Mouse (Mus musculus) thymus, adult 2 months (tissue): ENCODE results near the gene Qrich1. TPM values are rescaled to one million over a fixed set of nuclear protein-coding genes. Genes with fewer than 3 reads are reported as not detected.
A peak's percentile ranks its signal among the peaks of the same experiment; 100 is the strongest.

Experiments used
- DNase-seq: peaks from one replicate; pipeline ENCODE4 v3.0.0; 2021
- H3K27ac ChIP-seq: fragments of 200-500 bp; 2 replicates; pipeline ENCODE4 v1.5.1; 2012; ENCODE audit warnings: low read length, control low read depth; ENCODE audit not compliant: control insufficient read depth, insufficient read depth
- H3K27me3 ChIP-seq: fragments of 200-500 bp; 2 replicates; pipeline ENCODE4 v1.6.1; 2012; ENCODE audit warnings: mild to moderate bottlenecking, low read length, moderate library complexity, mixed read lengths; ENCODE audit not compliant: control insufficient read depth, insufficient read depth
- H3K36me3 ChIP-seq: fragments of 200-500 bp; 2 replicates; pipeline ENCODE4 v1.6.1; 2012; ENCODE audit warnings: mild to moderate bottlenecking, low read length, moderate library complexity; ENCODE audit not compliant: control insufficient read depth, insufficient read depth
- H3K4me1 ChIP-seq: fragments of 200-500 bp; replicated peaks from 2 replicates; pipeline ENCODE4 v1.6.1; 2012; ENCODE audit warnings: low read length; ENCODE audit not compliant: control insufficient read depth, insufficient read depth
- H3K4me3 ChIP-seq: fragments of 200-500 bp; 2 replicates; pipeline ENCODE4 v1.5.1; 2012; ENCODE audit warnings: mild to moderate bottlenecking, low read length, control low read depth, moderate library complexity; ENCODE audit not compliant: control insufficient read depth, insufficient read depth
- CTCF ChIP-seq: fragments of 200-500 bp; IDR thresholded peaks from 2 replicates; pipeline ENCODE4 v1.5.1; 2012; ENCODE audit warnings: mild to moderate bottlenecking, control low read depth, low read length, moderate library complexity, borderline replicate concordance; ENCODE audit not compliant: control insufficient read depth, poor library complexity, insufficient read depth; ENCODE audit errors: extremely low read depth
- POLR2A ChIP-seq: fragments of 200-500 bp; IDR thresholded peaks from 2 replicates; pipeline ENCODE4 v1.6.1; 2012; ENCODE audit warnings: mild to moderate bottlenecking, low read length, control low read depth, moderate library complexity; ENCODE audit not compliant: control insufficient read depth, poor library complexity, insufficient read depth; ENCODE audit errors: extremely low read depth
- WGBS: fragments of 180-500 bp; shearing (Covaris S2); methylation state at CpG from one replicate; pipeline ENCODE4 v1.1.7; 2018; 5-methylcytosine and 5-hydroxymethylcytosine counted together
- polyA plus RNA-seq: library from polyadenylated mRNA; depleted of rRNA; stranded (reverse); fragments of >200 nt; gene quantifications from 2 replicates; pipeline ENCODE4 v1.2.3, GENCODE M21; 2012

Qrich1 gene
- polyA plus RNA-seq, 1 experiment: 200 TPM

DNA sequence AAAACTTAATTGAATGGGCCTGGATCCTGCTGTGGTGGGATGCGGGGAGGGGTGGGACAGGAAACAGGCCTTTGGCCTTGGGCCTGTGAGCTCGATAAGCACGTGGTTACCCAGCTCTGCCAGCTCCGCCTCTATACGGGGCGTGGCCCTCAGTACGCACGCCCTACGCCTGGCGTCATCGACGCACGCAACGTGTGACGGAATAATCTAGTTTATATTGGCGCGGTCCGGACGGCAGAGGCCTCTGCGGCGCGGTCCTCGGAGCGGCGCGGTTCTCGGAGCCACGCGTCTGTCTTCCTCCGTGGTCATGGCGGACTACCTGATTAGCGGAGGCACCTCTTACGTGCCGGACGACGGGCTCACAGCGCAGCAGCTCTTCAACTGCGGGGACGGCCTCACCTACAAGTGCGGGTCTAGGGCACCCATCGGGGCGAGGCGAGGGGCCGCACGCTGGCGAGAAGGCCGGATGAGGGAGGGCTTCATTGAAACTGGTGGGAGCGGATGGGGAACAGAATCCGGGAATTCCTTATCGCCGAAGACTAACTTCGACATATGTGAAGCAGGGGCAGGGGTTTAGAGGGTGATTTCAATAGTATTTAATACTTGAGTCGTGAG is 43.7 kb downstream of the Qrich1 start, which contains the start of gene Impdh2:
Gene Impdh2 (plus strand): TSS at position 60 of the 615 bp plus-strand sequence.
- Histone ChIP-seq H3K36me3 (peaks cover 37% of the 10 kb centered on the region), H3K27ac (no peak within 1 kb of the TSS), H3K27me3 (no peaks in the 10 kb centered on the region), H3K4me3 (peak within 1 kb of the TSS; percentile 53), H3K4me1 (peaks cover 6% of the 10 kb centered on the region)
- WGBS: under 1% methylated on average over 53 of the region's 53 CpGs
- TF ChIP-seq CTCF (peak; percentile 33; the same call in 1 of the 2 replicates), POLR2A (peak; percentile 94)
- peak; percentile 92 for DNase-seq

DNA sequence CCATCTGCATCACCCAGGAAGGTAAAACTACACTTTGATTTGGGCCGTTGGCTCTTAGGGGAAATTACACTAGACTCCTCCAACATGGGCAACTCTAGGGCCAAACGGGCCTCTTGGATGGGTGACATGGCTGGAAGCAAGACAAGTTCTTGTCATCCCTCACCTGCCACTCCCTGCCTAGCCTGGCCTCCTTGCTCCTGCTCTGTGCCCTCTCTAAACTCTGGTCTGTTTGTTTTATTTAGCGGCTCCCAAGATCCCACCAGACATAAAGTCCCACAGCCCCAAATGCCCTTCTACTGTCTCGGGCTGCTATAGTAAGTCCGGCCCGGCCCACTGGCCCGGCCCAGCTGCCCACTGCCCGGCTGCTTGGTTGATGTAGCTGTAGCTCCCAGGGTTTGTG is 47.1 kb downstream of the Qrich1 start:
- Histone ChIP-seq H3K36me3 (peaks cover 11% of the 10 kb centered on the region), H3K27me3 (no peaks in the 10 kb centered on the region), H3K4me3 (no peak overlapping the region), H3K27ac (no peak overlapping the region), H3K4me1 (peaks cover 21% of the 10 kb centered on the region)
- 95% methylated on average over 8 of the region's 8 CpGs for WGBS
- DNase-seq: no peak
- TF ChIP-seq CTCF (no peak), POLR2A (no peak)

DNA sequence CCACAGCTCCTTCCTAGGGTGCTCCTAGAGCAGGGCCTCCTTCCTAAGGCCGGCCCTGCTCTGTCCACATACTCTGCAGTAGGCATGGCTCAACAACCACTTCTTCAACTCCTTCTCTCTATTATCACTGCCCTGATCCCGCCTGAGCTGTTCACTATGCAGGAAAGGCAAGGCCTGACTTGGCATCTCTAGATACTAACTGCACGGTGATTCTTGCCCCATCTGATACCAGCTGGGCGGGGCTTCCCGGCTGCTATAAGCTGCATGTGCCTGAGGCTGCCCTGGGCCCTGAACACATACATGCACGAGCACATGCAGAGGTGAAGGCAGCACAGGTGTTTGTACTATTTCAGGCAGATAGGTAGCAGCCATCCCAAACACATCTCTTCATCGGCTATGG is 47.5 kb downstream of the Qrich1 start:
- H3K27me3 ChIP-seq: no peaks in the 10 kb centered on the region
- TF ChIP-seq CTCF: no peak
- H3K36me3 ChIP-seq: peaks cover 8% of the 10 kb centered on the region
- peaks cover 23% of the 10 kb centered on the region for H3K4me1 ChIP-seq
- WGBS: 91% methylated on average over 7 of the region's 7 CpGs
- H3K4me3 ChIP-seq: no peak overlapping the region
- no peak overlapping the region for H3K27ac ChIP-seq
- DNase-seq: no peak

GRCm38 (mm10) chr9:108565881-108566814 is 49.5 kb downstream of the Qrich1 start:
- H3K36me3 ChIP-seq: peaks cover 3% of the 10 kb centered on the region; the same call in 1 of the 2 replicates
- WGBS: 16% methylated on average over 35 of the region's 35 CpGs
- H3K4me3 ChIP-seq: peak overlapping the region; percentile 87
- DNase-seq: no peak
- H3K4me1 ChIP-seq: peaks cover 29% of the 10 kb centered on the region
- peak overlapping the region; percentile 55 for H3K27ac ChIP-seq
- no peak for TF ChIP-seq CTCF
- no peak for TF ChIP-seq POLR2A
- no peaks in the 10 kb centered on the region for H3K27me3 ChIP-seq

GRCm38 (mm10) chr9:108566815-108567776 is 50.5 kb downstream of the Qrich1 start, which contains the start of gene Ndufaf3:
Gene Ndufaf3 (minus strand): TSS chr9:108567434.
- Histone ChIP-seq H3K36me3 (peaks cover 7% of the 10 kb centered on the region), H3K27me3 (no peaks in the 10 kb centered on the region), H3K27ac (peak within 1 kb of the TSS; percentile 81), H3K4me3 (peak within 1 kb of the TSS; percentile 87), H3K4me1 (peaks cover 23% of the 10 kb centered on the region)
- WGBS: under 1% methylated on average over 73 of the region's 73 CpGs
- TF ChIP-seq POLR2A: peak; percentile 95; the same call in 1 of the 2 replicates
- peak; percentile 95 for TF ChIP-seq CTCF
- DNase-seq: peak; percentile 98

DNA sequence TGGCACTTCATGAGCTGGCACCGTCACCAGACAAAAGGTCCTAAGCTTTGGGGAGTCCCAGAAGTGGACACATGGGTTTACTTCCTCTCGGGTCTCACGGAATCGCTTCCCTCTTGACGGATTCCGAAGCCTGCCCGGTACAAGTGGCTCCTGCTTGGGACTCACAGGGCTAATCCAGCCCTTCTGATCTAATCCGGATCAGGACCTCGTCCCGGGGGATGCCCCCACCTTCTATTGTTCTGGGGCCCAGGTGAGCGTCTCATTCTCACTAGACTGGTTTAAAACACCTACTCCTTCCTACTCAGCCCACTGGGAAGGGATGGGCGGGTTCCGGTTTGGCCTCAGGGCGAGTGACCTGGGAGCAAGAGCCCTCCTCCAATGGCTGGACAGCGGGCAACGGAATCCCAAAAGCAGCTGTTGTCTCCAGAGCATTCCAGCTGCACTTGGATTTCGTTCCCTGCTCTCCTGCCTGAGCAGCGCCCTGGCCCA is 51.4 kb downstream of the Qrich1 start:
- Histone ChIP-seq H3K27ac (peak overlapping the region; percentile 61), H3K4me3 (peak overlapping the region; percentile 87), H3K36me3 (peaks cover 10% of the 10 kb centered on the region), H3K27me3 (no peaks in the 10 kb centered on the region), H3K4me1 (peaks cover 23% of the 10 kb centered on the region)
- peak; percentile 35 for DNase-seq
- WGBS: 4% methylated on average over 18 of the region's 18 CpGs
- 0 out of 2 replicates have a peak, but pooled peaks have one; percentile 12 for TF ChIP-seq CTCF
- TF ChIP-seq POLR2A: peak; percentile 12; the same call in 1 of the 2 replicates
